Comparison of ENCODE assay signal across 34 mouse cellular contexts in the genomic region with DNA sequence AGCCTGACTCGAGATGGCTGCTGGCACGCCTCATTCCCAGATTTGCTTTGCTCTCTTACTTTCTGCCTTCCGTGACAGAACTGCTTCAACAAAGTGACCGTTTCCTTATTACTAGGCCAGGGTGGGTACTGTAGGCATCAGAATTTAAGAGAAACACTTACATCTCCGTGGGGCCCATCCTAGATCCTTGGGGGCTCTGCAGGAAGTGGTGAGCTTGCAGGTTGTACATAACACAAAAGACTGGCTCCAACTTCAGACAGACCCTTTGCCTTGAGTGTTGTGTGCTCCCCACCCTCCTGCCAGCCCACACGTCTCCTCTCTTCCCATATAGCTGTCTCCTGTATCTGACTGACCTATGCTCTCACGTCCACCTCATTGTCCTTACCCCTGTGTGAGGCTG. TPM values are rescaled to one million over a fixed set of nuclear protein-coding genes. Genes with fewer than 3 reads are reported as not detected.
"Had no signal": no experiment of that assay in that cellular context is flagged by ENCODE, and none has a peak within 500 bp of the region (broad histone marks: within the 10 kb centered on the region; RNA-seq: fewer than 3 reads in every experiment).

No protein-coding gene starts in this region.

- H3K4me3 ChIP-seq: embryonic facial prominence, embryonic 10.5 days; embryonic facial prominence, embryonic 12.5 days; embryonic facial prominence, embryonic 13.5 days; embryonic facial prominence, embryonic 15.5 days; erythroblast, embryonic 14.5 days; forebrain, embryonic 10.5 days; forebrain, embryonic 12.5 days; forebrain, embryonic 13.5 days; forebrain, embryonic 15.5 days; gastrocnemius, adult 2 months had no signal

- DNase-seq: cerebellum, adult 2 months; cerebellum, adult 8-10 months; cerebellum, adult 9-10 months; cerebellum, adult 9-11 months; cerebellum, postnatal 10 days; cerebellum, postnatal 14 days; cerebellum, postnatal 25 days; cerebellum, postnatal 36 days; embryo, embryonic 11 days; forebrain, postnatal 0 days; gastrocnemius, adult 2 months; gastrocnemius, postnatal 10 days; gastrocnemius, postnatal 14 days; gastrocnemius, postnatal 25 days; gastrocnemius, postnatal 36 days; heart, adult 11 months; heart, adult 18-20 months had no signal

- H3K27me3 ChIP-seq: embryonic facial prominence, embryonic 12.5 days; embryonic facial prominence, embryonic 13.5 days; embryonic facial prominence, embryonic 15.5 days; forebrain, embryonic 12.5 days; forebrain, embryonic 13.5 days; forebrain, embryonic 15.5 days had no signal

- H3K27ac ChIP-seq: embryonic facial prominence, embryonic 10.5 days; embryonic facial prominence, embryonic 12.5 days; embryonic facial prominence, embryonic 13.5 days; embryonic facial prominence, embryonic 15.5 days; forebrain, embryonic 10.5 days; forebrain, embryonic 12.5 days; forebrain, embryonic 13.5 days; forebrain, embryonic 15.5 days; gastrocnemius, adult 2 months had no signal

- H3K4me1 ChIP-seq: embryonic facial prominence, embryonic 12.5 days; embryonic facial prominence, embryonic 13.5 days; embryonic facial prominence, embryonic 15.5 days; forebrain, embryonic 10.5 days; forebrain, embryonic 12.5 days; forebrain, embryonic 13.5 days; forebrain, embryonic 15.5 days had no signal

RNA-seq across cellular contexts. Expression of a gene that starts 37.2 kb away (rescaled TPM):
- polyA plus RNA-seq: embryonic facial prominence, embryonic 10.5 days; embryonic facial prominence, embryonic 11.5 days; embryonic facial prominence, embryonic 12.5 days; embryonic facial prominence, embryonic 13.5 days; erythroblast, embryonic 14.5 days; forebrain, embryonic 10.5 days; forebrain, embryonic 11.5 days; forebrain, embryonic 12.5 days had no signal

RNA-seq across cellular contexts. Expression of a gene that starts 37.4 kb away (rescaled TPM):
- polyA plus RNA-seq: cerebellum, adult 2 months; cortical plate, adult 2 months; embryonic facial prominence, embryonic 10.5 days; embryonic facial prominence, embryonic 11.5 days; embryonic facial prominence, embryonic 12.5 days; embryonic facial prominence, embryonic 13.5 days; embryonic facial prominence, embryonic 14.5 days; embryonic facial prominence, embryonic 15.5 days; erythroblast, embryonic 14.5 days; forebrain, embryonic 10.5 days; forebrain, embryonic 11.5 days; forebrain, embryonic 12.5 days; forebrain, embryonic 13.5 days; forebrain, embryonic 14.5 days; forebrain, embryonic 15.5 days; forebrain, embryonic 16.5 days; forebrain, postnatal 0 days; frontal cortex, adult 2 months; gonadal fat pad, adult 2 months had no signal

RNA-seq across cellular contexts. Expression of a gene that starts 58.4 kb away (rescaled TPM):
- polyA plus RNA-seq: erythroblast, embryonic 14.5 days had no signal
